Comparison of ENCODE assay signal across 17 mouse cellular contexts in genomic region chr8:90353960-90354540, GRCm38 (mm10). TPM values are rescaled to one million over a fixed set of nuclear protein-coding genes. Genes with fewer than 3 reads are reported as not detected.
A peak's percentile ranks its signal among the peaks of the same experiment; 100 is the strongest.
DNase-seq lines count a peak whose midpoint lies in the region; ATAC-seq lines count a peak whose summit lies in the region.
"Had no signal": no experiment of that assay in that cellular context is flagged by ENCODE, and none has a peak within 500 bp of the region (broad histone marks: within the 10 kb centered on the region; RNA-seq: fewer than 3 reads in every experiment).

No protein-coding gene starts in this region.

- peak; percentile 69 for DNase-seq in heart, adult 11 months
- DNase-seq in heart, embryonic 10.5 days (ENCODE audit: low spot score) = no peak
- DNase-seq in embryo, embryonic 9.5 days (ENCODE audit: extremely low spot score) = peak; percentile 59
- peak; percentile 89 for DNase-seq in midbrain, embryonic 11.5 days (ENCODE audit: low spot score, missing footprints)
- DNase-seq in retina, embryonic 14.5 days (ENCODE audit: low spot score) = peak; percentile 53
- DNase-seq in kidney, postnatal 25 days = no peak
- DNase-seq in gastrocnemius, postnatal 14 days = no peak
- DNase-seq: adrenal gland, postnatal 25 days; cerebellum, adult 11 months; heart, postnatal 4 days; kidney, adult 8-10 months; lung, adult 18-20 months had no signal

- 0 out of 2 replicates have a peak overlapping the region, but pooled peaks have one; percentile 16 for H3K9ac ChIP-seq in midbrain, embryonic 11.5 days (ENCODE audit: low read length)
- H3K9ac ChIP-seq: limb, embryonic 15.5 days had no signal

- intact Hi-C loops in gastrocnemius, postnatal 14 days (cut with DNase I; ENCODE audit: low total_unique reads) = no loop called here

- no peaks in the 10 kb centered on the region; the same call in 1 of the 2 replicates for H3K4me1 ChIP-seq in heart, embryonic 10.5 days
- H3K4me1 ChIP-seq in midbrain, embryonic 11.5 days (ENCODE audit: control insufficient read depth, insufficient read depth, low read length) = peaks cover 22% of the 10 kb centered on the region
- H3K4me1 ChIP-seq: limb, embryonic 15.5 days; megakaryocyte, embryonic 14.5 days had no signal

- H3K27ac ChIP-seq in heart, embryonic 10.5 days = no peak overlapping the region
- H3K27ac ChIP-seq in midbrain, embryonic 11.5 days (ENCODE audit: low read depth, low read length) = no peak overlapping the region; the same call in 1 of the 2 replicates
- H3K27ac ChIP-seq: limb, embryonic 15.5 days had no signal

- H3K27me3 ChIP-seq in heart, embryonic 10.5 days (ENCODE audit: insufficient read depth, poor library complexity, severe bottlenecking) = peaks cover 4% of the 10 kb centered on the region
- no peaks in the 10 kb centered on the region for H3K27me3 ChIP-seq in midbrain, embryonic 11.5 days (ENCODE audit: control insufficient read depth, insufficient read depth, low read length)

- 80% methylated on average over 16 of the region's 16 CpGs for WGBS in heart, embryonic 10.5 days
- 19% methylated on average over 16 of the region's 16 CpGs for WGBS in midbrain, embryonic 11.5 days

- no peak overlapping the region for H3K4me3 ChIP-seq in heart, embryonic 10.5 days
- H3K4me3 ChIP-seq in midbrain, embryonic 11.5 days (ENCODE audit: low read depth, low read length) = no peak overlapping the region
- H3K4me3 ChIP-seq: erythroblast, embryonic 14.5 days; limb, embryonic 15.5 days; megakaryocyte, embryonic 14.5 days had no signal

- peak overlapping the region; percentile 11; the same call in 1 of the 2 replicates for H3K4me2 ChIP-seq in midbrain, embryonic 11.5 days
- H3K4me2 ChIP-seq: limb, embryonic 15.5 days had no signal

- H3K9me3 ChIP-seq in heart, embryonic 10.5 days = no peaks in the 10 kb centered on the region
- no peaks in the 10 kb centered on the region for H3K9me3 ChIP-seq in midbrain, embryonic 11.5 days (ENCODE audit: control insufficient read depth, low read length)
- H3K9me3 ChIP-seq: limb, embryonic 15.5 days had no signal

- H3K36me3 ChIP-seq in heart, embryonic 10.5 days = no peaks in the 10 kb centered on the region
- no peaks in the 10 kb centered on the region for H3K36me3 ChIP-seq in midbrain, embryonic 11.5 days (ENCODE audit: control insufficient read depth, insufficient read depth, low read length)
- H3K36me3 ChIP-seq: limb, embryonic 15.5 days had no signal

- ATAC-seq in midbrain, embryonic 11.5 days (ENCODE audit: low FRiP score) = peak; percentile 59; the same call in 1 of the 2 replicates

RNA-seq across cellular contexts. Expression of gene Tox3, which starts 5.9 kb away (rescaled TPM):
- 3.4 and 4.3 TPM in 2 replicates for polyA plus RNA-seq in heart, embryonic 10.5 days (2016; fragmentation: Nextera tagmentation; extraction: Ambion mirVana)
- 47.7 and 56.6 TPM in 2 replicates for polyA plus RNA-seq in midbrain, embryonic 11.5 days (2014; fragmentation: Nextera tagmentation; extraction: Ambion mirVana)
- under 1 TPM; 0.33 to 0.40 TPM for total RNA-seq in gastrocnemius, postnatal 14 days (2021)
- total RNA-seq: common myeloid progenitor, adult 5-6 weeks had no signal
- polyA plus RNA-seq: C2C12; erythroblast, embryonic 14.5 days had no signal

Comparison
In these comparisons a context has a peak if more than half of its experiments do, and no peak if none do; other contexts are left out.
1. DNase-seq: peak in heart, adult 11 months (single experiment), embryo, embryonic 9.5 days (single experiment), midbrain, embryonic 11.5 days (single experiment) and retina, embryonic 14.5 days (single experiment); none in heart, embryonic 10.5 days (single experiment), kidney, postnatal 25 days (0 of 2) and gastrocnemius, postnatal 14 days (single experiment).